Mouse (Mus musculus) left cerebral cortex, adult 8-10 months (tissue): ENCODE results near the gene Pf4. TPM values are rescaled to one million over a fixed set of nuclear protein-coding genes. Genes with fewer than 3 reads are reported as not detected.

Experiments
- DNase-seq, 2 experiments: peaks; one replicate each; pipeline ENCODE4 v3.0.0; 2022; ENCODE audit warnings: low spot score in 2 of 2
- total RNA-seq, 4 experiments: library from RNA; stranded (reverse); gene quantifications; 2 replicates each; pipeline ENCODE4 v1.2.4; 2022

Pf4 gene
- 1 to 10 TPM; 2.2 to 3.3 (median 2.8) TPM for total RNA-seq

GRCm38 (mm10) chr5:90771880-90772653 lies at the start of gene Pf4:
TSS of gene Pf4 (plus strand) at chr5:90772435.
- no peak for DNase-seq

- DNase-seq, result no peak
These were observed 49.6 kb upstream of the Pf4 start for GRCm38 (mm10) chr5:90722656-90723055.

GRCm38 (mm10) chr5:90728254-90728653 lies 44.0 kb upstream of the Pf4 start:
- DNase-seq, result no peak

- DNase-seq, result no peak
These were observed 40.8 kb upstream of the Pf4 start for GRCm38 (mm10) chr5:90731480-90731879.

GRCm38 (mm10) chr5:90742029-90742428 lies 30.2 kb upstream of the Pf4 start:
- DNase-seq, result no peak

GRCm38 (mm10) chr5:90753934-90754333 lies 18.3 kb upstream of the Pf4 start:
- no peak for DNase-seq

GRCm38 (mm10) chr5:90758020-90758605 lies 14.1 kb upstream of the Pf4 start:
- DNase-seq, result no peak

GRCm38 (mm10) chr5:90759077-90760065 lies 12.9 kb upstream of the Pf4 start, which contains the start of gene Cxcl5:
TSS of gene Cxcl5 (plus strand) at chr5:90759360.
- DNase-seq, result no peak

GRCm38 (mm10) chr5:90760303-90760702 lies 11.9 kb upstream of the Pf4 start:
- DNase-seq, result no peak

GRCm38 (mm10) chr5:90760844-90761243 lies 11.4 kb upstream of the Pf4 start:
- no peak for DNase-seq

- no peak for DNase-seq
These were observed 10.4 kb upstream of the Pf4 start for GRCm38 (mm10) chr5:90761834-90762233.

- no peak for DNase-seq
These were observed 8.1 kb upstream of the Pf4 start for GRCm38 (mm10) chr5:90763912-90764665.

GRCm38 (mm10) chr5:90765821-90766606 lies 6.2 kb upstream of the Pf4 start:
- DNase-seq, result no peak

- DNase-seq, result no peak
These were observed 4.0 kb upstream of the Pf4 start, which contains the start of gene Ppbp for GRCm38 (mm10) chr5:90768218-90768617. TSS of gene Ppbp (plus strand) at chr5:90768518.

- no peak for DNase-seq
These were observed 866 bp upstream of the Pf4 start for GRCm38 (mm10) chr5:90771369-90771768.

- DNase-seq, result no peak
These were observed 3.3 kb downstream of the Pf4 start for GRCm38 (mm10) chr5:90775562-90775961.

GRCm38 (mm10) chr5:90777621-90778020 lies 5.4 kb downstream of the Pf4 start:
- no peak for DNase-seq

GRCm38 (mm10) chr5:90778856-90779255 lies 6.6 kb downstream of the Pf4 start:
- DNase-seq, result no peak

GRCm38 (mm10) chr5:90783697-90784096 lies 11.5 kb downstream of the Pf4 start:
- DNase-seq, result no peak
